Mouse (Mus musculus) embryonic facial prominence, embryonic 11.5 days (tissue): ENCODE data around the gene Pde4b. TPM values are rescaled to one million over a fixed set of nuclear protein-coding genes. Genes with fewer than 3 reads are reported as not detected.
A peak's percentile ranks its signal among the peaks of the same experiment; 100 is the strongest.

Experiments used
- ATAC-seq: fragments of 200-750 bp; cut with Nextera tagmentation; replicated peaks from 2 replicates; pipeline ENCODE4 v1.8.0; 2017; ENCODE audit warnings: low read depth; ENCODE audit not compliant: insufficient number of reproducible peaks, low FRiP score, low TSS enrichment
- DNase-seq: peaks from one replicate; pipeline ENCODE4 v3.0.0-alpha.2; 2015; ENCODE audit warnings: low spot score
- H3K27ac ChIP-seq: fragments of 300-500 bp; sonication (generic); replicated peaks from 2 replicates; pipeline ENCODE4 v1.5.1; 2014; ENCODE audit warnings: mild to moderate bottlenecking, low read depth, low read length, control low read depth
- H3K27me3 ChIP-seq: fragments of 300-500 bp; sonication (generic); 2 replicates; pipeline ENCODE4 v1.6.1; 2014; ENCODE audit warnings: mild to moderate bottlenecking, low read length, moderate library complexity, mixed read lengths; ENCODE audit not compliant: control insufficient read depth, insufficient read depth
- H3K36me3 ChIP-seq: fragments of 300-500 bp; sonication (generic); replicated peaks from 2 replicates; pipeline ENCODE4 v1.6.1; 2014; ENCODE audit warnings: low read depth, mild to moderate bottlenecking, low read length, moderate library complexity, mixed read lengths; ENCODE audit not compliant: control insufficient read depth, insufficient read depth
- H3K4me1 ChIP-seq: fragments of 300-500 bp; sonication (generic); 2 replicates; pipeline ENCODE4 v1.6.1; 2014; ENCODE audit warnings: low read length, mixed read lengths; ENCODE audit not compliant: control insufficient read depth, insufficient read depth
- H3K4me2 ChIP-seq: fragments of 300-500 bp; sonication (generic); 2 replicates; pipeline ENCODE4 v1.6.1; 2014; ENCODE audit warnings: low read depth, mild to moderate bottlenecking, control low read depth, low read length, moderate library complexity
- H3K4me3 ChIP-seq: fragments of 300-500 bp; sonication (generic); 2 replicates; pipeline ENCODE4 v1.5.1; 2014; ENCODE audit warnings: low read depth, low read length, control low read depth
- H3K9ac ChIP-seq: fragments of 300-500 bp; sonication (generic); replicated peaks from 2 replicates; pipeline ENCODE4 v1.6.1; 2014; ENCODE audit warnings: mild to moderate bottlenecking, control low read depth, low read length
- H3K9me3 ChIP-seq: fragments of 300-500 bp; sonication (generic); replicated peaks from 2 replicates; pipeline ENCODE4 v1.6.1; 2016; ENCODE audit warnings: mild to moderate bottlenecking, low read length, inconsistent platforms, mixed read lengths; ENCODE audit not compliant: control insufficient read depth
- WGBS: fragments of 180-500 bp; shearing (Covaris S2); extraction: QIAGEN DNeasy Blood & Tissue Kit; methylation state at CpG from one replicate; pipeline ENCODE4 v1.1.7; 2014; 5-methylcytosine and 5-hydroxymethylcytosine counted together
- polyA plus RNA-seq: library from polyadenylated mRNA; unstranded; fragments of >200 nt; fragmentation: Nextera tagmentation; extraction: Ambion mirVana; gene quantifications from 2 replicates; pipeline ENCODE4 v1.2.1, GENCODE M21; 2014

Gene Pde4b
- polyA plus RNA-seq, 1 experiment from 2014 or later, result 10.3 TPM

- Histone ChIP-seq H3K4me2 (no peak overlapping the region), H3K27me3 (no peaks in the 10 kb centered on the region), H3K9ac (no peak overlapping the region), H3K9me3 (no peaks in the 10 kb centered on the region), H3K4me3 (no peak overlapping the region), H3K27ac (no peak overlapping the region; the same call in 1 of the 2 replicates), H3K4me1 (no peaks in the 10 kb centered on the region), H3K36me3 (no peaks in the 10 kb centered on the region)
- WGBS, result 59% methylated on average over 5 of the region's 5 CpGs
- peak; percentile 76; the same call in 1 of the 2 replicates for ATAC-seq
- peak; percentile 38 for DNase-seq
Measured at GRCm38 (mm10) chr4:102439401-102440118, 352.2 kb downstream of the Pde4b start.

GRCm38 (mm10) chr4:102440119-102440481, 352.8 kb downstream of the Pde4b start:
- Histone ChIP-seq H3K27ac (no peak overlapping the region), H3K9ac (no peak overlapping the region), H3K36me3 (no peaks in the 10 kb centered on the region), H3K9me3 (no peaks in the 10 kb centered on the region), H3K4me1 (no peaks in the 10 kb centered on the region), H3K4me3 (no peak overlapping the region), H3K27me3 (no peaks in the 10 kb centered on the region), H3K4me2 (no peak overlapping the region)
- DNase-seq (no peak), ATAC-seq (no peak)
- 51% methylated on average over 4 of the region's 4 CpGs for WGBS

GRCm38 (mm10) chr4:102443533-102443932, 356.2 kb downstream of the Pde4b start:
- ATAC-seq (no peak), DNase-seq (no peak)
- Histone ChIP-seq H3K9ac (no peak overlapping the region), H3K4me1 (no peaks in the 10 kb centered on the region), H3K9me3 (no peaks in the 10 kb centered on the region), H3K36me3 (no peaks in the 10 kb centered on the region), H3K27ac (no peak overlapping the region), H3K27me3 (no peaks in the 10 kb centered on the region), H3K4me3 (no peak overlapping the region), H3K4me2 (no peak overlapping the region)
- 74% methylated on average over 5 of the region's 5 CpGs for WGBS

- H3K27ac ChIP-seq, result no peak overlapping the region
Measured at GRCm38 (mm10) chr4:102444501-102444900, 357.2 kb downstream of the Pde4b start.

GRCm38 (mm10) chr4:102446160-102446945, 359.0 kb downstream of the Pde4b start:
- H3K4me1 ChIP-seq, result no peaks in the 10 kb centered on the region
- no peak overlapping the region for H3K4me3 ChIP-seq
- no peaks in the 10 kb centered on the region for H3K36me3 ChIP-seq
- H3K9me3 ChIP-seq, result no peaks in the 10 kb centered on the region
- H3K4me2 ChIP-seq, result no peak overlapping the region
- no peaks in the 10 kb centered on the region for H3K27me3 ChIP-seq
- no peak overlapping the region for H3K27ac ChIP-seq
- H3K9ac ChIP-seq, result no peak overlapping the region
- ATAC-seq, result 0 out of 2 replicates have a peak, but pooled peaks have one; percentile 14
- WGBS, result 71% methylated on average over 8 of the region's 8 CpGs
- DNase-seq, result no peak

More at GRCm38 (mm10) chr4:102444501-102444900, 357.2 kb downstream of the Pde4b start:
- H3K27me3 ChIP-seq, result no peaks in the 10 kb centered on the region
- H3K9ac ChIP-seq, result no peak overlapping the region
- H3K4me3 ChIP-seq, result no peak overlapping the region
- no peak for DNase-seq
- WGBS, result 60% methylated on average over 3 of the region's 3 CpGs
- H3K36me3 ChIP-seq, result no peaks in the 10 kb centered on the region
- no peaks in the 10 kb centered on the region for H3K4me1 ChIP-seq
- no peaks in the 10 kb centered on the region for H3K9me3 ChIP-seq
- no peak overlapping the region for H3K4me2 ChIP-seq
- ATAC-seq, result no peak

GRCm38 (mm10) chr4:102456426-102456825, 369.1 kb downstream of the Pde4b start:
- no peaks in the 10 kb centered on the region for H3K36me3 ChIP-seq
- no peak overlapping the region for H3K9ac ChIP-seq
- H3K4me2 ChIP-seq, result no peak overlapping the region
- ATAC-seq (no peak), DNase-seq (no peak)
- no peak overlapping the region for H3K27ac ChIP-seq
- H3K27me3 ChIP-seq, result no peaks in the 10 kb centered on the region
- H3K9me3 ChIP-seq, result no peaks in the 10 kb centered on the region
- H3K4me1 ChIP-seq, result no peaks in the 10 kb centered on the region
- 66% methylated on average over 3 of the region's 3 CpGs for WGBS
- no peak overlapping the region for H3K4me3 ChIP-seq

- Histone ChIP-seq H3K36me3 (no peaks in the 10 kb centered on the region), H3K4me1 (no peaks in the 10 kb centered on the region), H3K4me2 (no peak overlapping the region), H3K9me3 (no peaks in the 10 kb centered on the region), H3K9ac (no peak overlapping the region), H3K27ac (no peak overlapping the region), H3K4me3 (no peak overlapping the region), H3K27me3 (no peaks in the 10 kb centered on the region)
- DNase-seq (no peak), ATAC-seq (no peak)
- 73% methylated on average over 5 of the region's 5 CpGs for WGBS
Measured at GRCm38 (mm10) chr4:102459216-102459999, 372.1 kb downstream of the Pde4b start.
